9 mouse cellular contexts compared by ENCODE assay signal in the genomic region with DNA sequence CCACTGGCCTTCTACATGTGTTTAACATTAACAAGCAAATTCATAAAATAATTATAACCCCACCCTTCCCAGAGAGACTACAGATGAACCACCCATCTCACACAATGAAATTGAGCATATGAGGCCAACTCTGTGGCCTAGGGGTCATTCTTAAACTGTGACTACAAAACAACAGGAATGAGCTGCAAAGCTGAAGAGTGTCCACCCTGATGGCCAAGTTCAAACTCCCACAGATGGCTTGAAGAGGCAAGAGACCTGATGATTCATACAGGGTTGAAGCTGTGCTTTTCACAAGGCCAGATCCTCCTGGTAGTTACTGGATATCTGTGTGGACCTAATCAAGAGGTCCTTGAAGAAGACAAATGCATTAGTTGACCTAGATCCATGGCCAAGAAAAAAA.
"Had no signal": no experiment of that assay in that cellular context is flagged by ENCODE, and none has a peak within 500 bp of the region (broad histone marks: within the 10 kb centered on the region; RNA-seq: fewer than 3 reads in every experiment).

No protein-coding gene starts in this region.

- DNase-seq: kidney, postnatal 10 days; kidney, postnatal 4 days; lung, embryonic 14.5 days; lung, postnatal 10 days; lung, postnatal 4 days; midbrain, embryonic 14.5 days; retina, postnatal 1 day; right cerebral cortex, postnatal 4 days; thymus, postnatal 36 days had no signal
